Mouse (Mus musculus) cerebellum, adult 8-10 months (tissue): ENCODE data around the gene 4930480E11Rik.
"Not testable (repeated sequence)": the region's sequence is repeated elsewhere in the genome, so short reads cannot be mapped to it uniquely, and the experiment has no call there.

Experiments
- DNase-seq: peaks from one replicate; pipeline ENCODE4 v3.0.0; 2022

Gene 4930480E11Rik

DNA sequence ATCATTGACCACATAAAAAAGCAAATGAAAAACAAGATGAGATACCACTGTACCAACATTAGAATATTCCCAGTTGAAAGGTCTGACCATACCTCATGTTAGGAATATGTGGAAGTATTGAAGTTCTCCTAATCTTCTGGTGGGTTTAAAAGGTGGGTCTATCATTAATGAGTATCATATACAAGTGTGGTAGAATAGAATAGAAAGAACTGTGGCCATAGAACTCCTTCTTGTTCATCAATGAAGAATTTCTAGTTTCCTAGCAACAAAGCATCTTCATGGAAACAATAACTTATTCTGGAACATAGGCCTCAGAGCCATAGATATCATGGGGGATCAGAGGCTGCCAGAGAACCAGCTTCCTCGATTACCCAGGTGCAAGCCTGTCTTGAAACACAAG lies at the start of gene 4930480E11Rik:
Gene 4930480E11Rik, plus strand, starts transcription at position 301 of the 400 bp plus-strand sequence.
- DNase-seq, result no peak

DNA sequence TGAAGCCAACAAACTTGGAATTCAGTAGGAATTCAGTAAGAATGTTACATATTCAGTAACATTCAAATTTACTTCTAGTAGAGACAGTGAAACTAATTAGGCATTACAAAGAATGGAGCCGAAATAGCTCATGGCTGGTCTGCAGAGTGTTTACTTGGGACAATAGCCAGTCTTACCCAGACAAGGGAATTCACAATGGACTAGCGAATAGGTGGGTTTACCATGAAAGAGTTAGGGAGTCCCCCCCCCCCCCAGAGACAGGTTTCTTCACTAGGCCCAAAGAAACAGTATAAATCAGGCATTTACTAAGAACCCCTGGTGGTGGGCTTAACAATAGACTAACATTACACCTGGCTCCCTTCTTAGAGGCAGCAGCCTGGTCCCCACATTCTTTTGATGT lies 33.9 kb downstream of the 4930480E11Rik start:
- DNase-seq, result not testable (repeated sequence)
